In the genomic region with DNA sequence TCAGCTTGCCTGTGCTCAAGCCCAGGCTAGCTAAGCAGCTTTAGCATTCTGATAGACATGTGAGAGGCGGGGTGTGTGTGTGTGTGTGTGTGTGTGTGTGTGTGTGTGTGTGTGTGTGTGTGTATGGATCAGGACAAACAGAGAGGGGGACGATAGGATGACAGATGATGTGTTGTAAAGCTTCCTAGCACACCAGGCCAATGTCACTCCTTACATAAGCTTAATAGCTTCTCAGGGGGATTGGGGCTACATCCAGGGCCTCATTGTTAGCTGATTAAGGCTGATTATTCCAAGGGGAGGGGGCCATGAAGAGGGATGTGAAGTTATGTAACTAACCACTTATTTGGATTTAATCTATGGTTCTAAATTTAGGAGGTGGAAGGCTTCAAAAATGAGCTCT, we compare ENCODE assay signal across 24 mouse cellular contexts.
"Had no signal": no experiment of that assay in that cellular context is flagged by ENCODE, and none has a peak within 500 bp of the region (broad histone marks: within the 10 kb centered on the region; RNA-seq: fewer than 3 reads in every experiment).

No protein-coding gene starts in this region.

- H3K4me3 ChIP-seq: heart, adult 2 months; heart, embryonic 13.5 days; heart, embryonic 15.5 days; hindbrain, embryonic 13.5 days; hindbrain, embryonic 15.5 days; kidney, embryonic 15.5 days; limb, embryonic 13.5 days; limb, embryonic 15.5 days; liver, embryonic 12.5 days had no signal

- DNase-seq: gastrocnemius, postnatal 10 days; gastrocnemius, postnatal 36 days; heart, adult 11 months; heart, adult 2 months; heart, postnatal 14 days; heart, postnatal 36 days; kidney, adult 11 months; kidney, adult 2 months; kidney, adult 9 months; kidney, postnatal 14 days; kidney, postnatal 36 days; layer of hippocampus, adult 9-11 months; layer of hippocampus, postnatal 36 days; left cerebral cortex, postnatal 4 days had no signal

- H3K27ac ChIP-seq: heart, adult 2 months; heart, embryonic 13.5 days; heart, embryonic 15.5 days; hindbrain, embryonic 13.5 days; hindbrain, embryonic 15.5 days; hindbrain, postnatal 0 days; kidney, embryonic 15.5 days; kidney, postnatal 0 days; limb, embryonic 13.5 days; limb, embryonic 15.5 days; liver, embryonic 12.5 days had no signal
